Mouse (Mus musculus) bone marrow macrophage, adult 2 months (primary cell): Measurements from ENCODE around the gene Rnps1.

ENCODE experiments used
- CTCF ChIP-seq: IDR thresholded peaks from 2 replicates; pipeline ENCODE4 v1.5.1; 2012; ENCODE audit warnings: low read depth, mild to moderate bottlenecking, low read length, moderate library complexity
- POLR2A ChIP-seq: IDR thresholded peaks from 2 replicates; pipeline ENCODE4 v1.6.1; 2012; ENCODE audit warnings: mild to moderate bottlenecking, low read depth, low read length, borderline replicate concordance

- no peak for TF ChIP-seq CTCF
- no peak for TF ChIP-seq POLR2A
These were observed 47.2 kb downstream of the Rnps1 start for GRCm38 (mm10) chr17:24461580-24461979.
